Mouse (Mus musculus) cerebellum, adult 2 months (tissue): ENCODE results near the gene Lsp1.

Experiments used
- CTCF ChIP-seq: fragments of 200-500 bp; IDR thresholded peaks from 2 replicates; pipeline ENCODE4 v1.5.1; 2011; ENCODE audit warnings: low read depth, mild to moderate bottlenecking, control low read depth, low read length, moderate library complexity, borderline replicate concordance; ENCODE audit not compliant: insufficient read depth
- POLR2A ChIP-seq: fragments of 200-500 bp; IDR thresholded peaks from 2 replicates; pipeline ENCODE4 v1.6.1; 2011; ENCODE audit warnings: low read length, control low read depth, borderline replicate concordance; ENCODE audit not compliant: insufficient read depth

- TF ChIP-seq POLR2A (no peak), CTCF (no peak)
These were observed 5.4 kb upstream of the Lsp1 start for GRCm38 (mm10) chr7:142455251-142455650.
